Mouse (Mus musculus): ENCODE measurements at regions not wholly inside any gene's neighbourhood (a gene's known extent, or its start where the extent isn't known, plus 50 kb on each side); places are given as distances from the start of the nearest gene placed in this dataset.
A peak's percentile ranks its signal among the peaks of the same experiment; 100 is the strongest.

DNA sequence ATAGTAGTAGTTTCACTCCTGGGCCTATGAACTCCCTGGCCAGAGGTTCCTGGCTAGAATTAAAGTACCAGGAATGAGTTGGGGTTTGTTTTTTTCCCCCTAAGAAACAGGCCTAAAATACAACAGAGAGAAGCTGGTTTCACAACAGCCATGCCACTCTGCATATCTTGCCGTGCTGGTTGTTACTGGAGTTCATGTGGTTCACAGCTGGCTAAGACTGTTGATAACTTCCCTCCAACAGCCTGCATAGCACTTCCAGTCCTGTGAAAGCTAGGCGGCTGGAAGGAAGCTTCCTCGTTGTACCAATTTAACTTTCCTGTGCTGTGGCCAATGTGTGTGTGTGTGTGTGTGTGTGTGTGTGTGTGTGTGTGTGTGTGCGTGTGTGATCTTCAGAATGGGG lies 179.0 kb upstream of the Nabp1 start:
- peak; percentile 42 to 56; a peak in 2 of 4 replicates for ATAC-seq (replicated peaks in 1 of 2; ENCODE audit: insufficient read depth in 1 of 2, low FRiP score in 2 of 2, low TSS enrichment in 1 of 2, low read depth in 1 of 2, poor library complexity in 2 of 2, severe bottlenecking in 2 of 2)

DNA sequence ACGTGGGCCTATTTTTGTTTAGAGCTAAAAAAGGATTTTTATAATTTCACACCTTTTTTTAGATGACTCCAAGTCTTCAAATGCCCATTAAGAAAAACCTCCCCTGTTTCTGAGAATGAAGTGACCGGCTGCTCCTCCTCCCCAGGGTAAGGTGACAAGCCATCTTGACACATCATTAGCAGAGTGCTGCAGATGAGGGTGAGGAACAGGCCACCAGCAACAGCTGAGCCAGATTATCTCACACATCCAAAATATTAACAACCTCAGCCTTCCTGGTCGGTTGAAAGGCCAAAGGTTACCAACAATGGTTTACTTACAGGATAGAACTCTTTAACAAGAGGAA lies 172.4 kb upstream of the Nabp1 start:
- no peak for ATAC-seq (replicated peaks in 1 of 2; ENCODE audit: insufficient read depth in 1 of 2, low FRiP score in 2 of 2, low TSS enrichment in 1 of 2, low read depth in 1 of 2, poor library complexity in 2 of 2, severe bottlenecking in 2 of 2)

DNA sequence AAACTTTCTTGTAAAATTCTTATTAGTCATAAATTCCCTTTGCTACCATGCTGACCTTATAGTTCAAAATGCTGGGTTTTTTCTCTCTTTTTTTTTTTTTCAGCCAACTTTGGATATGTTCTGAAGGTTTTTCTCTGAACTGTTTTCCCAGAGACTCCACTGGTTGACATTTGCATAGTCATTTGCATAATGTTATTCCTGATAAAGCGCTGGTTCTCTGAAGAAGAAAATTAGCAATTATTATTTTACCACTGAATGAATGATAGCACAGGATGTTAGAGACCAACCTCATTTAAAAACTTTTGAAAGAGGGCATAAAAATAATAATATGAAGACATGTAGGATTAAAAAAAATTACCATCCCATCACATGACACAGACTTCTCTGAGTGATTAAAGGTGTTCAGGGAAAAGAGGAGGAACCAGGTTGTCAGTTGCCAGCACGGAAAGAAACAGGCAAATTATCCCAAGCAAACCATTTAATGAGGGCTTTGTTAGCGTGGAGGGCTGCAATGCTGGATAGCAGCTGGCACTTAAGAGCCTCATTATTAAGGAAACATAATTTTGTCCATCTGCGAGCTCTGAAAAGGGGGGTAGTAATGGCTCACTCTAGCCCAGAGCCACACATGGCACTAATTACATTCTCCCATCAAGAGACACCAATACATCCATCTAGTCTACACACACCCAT lies 171.9 kb upstream of the Nabp1 start:
- no peak for ATAC-seq (replicated peaks in 1 of 2; ENCODE audit: insufficient read depth in 1 of 2, low FRiP score in 2 of 2, low TSS enrichment in 1 of 2, low read depth in 1 of 2, poor library complexity in 2 of 2, severe bottlenecking in 2 of 2)

DNA sequence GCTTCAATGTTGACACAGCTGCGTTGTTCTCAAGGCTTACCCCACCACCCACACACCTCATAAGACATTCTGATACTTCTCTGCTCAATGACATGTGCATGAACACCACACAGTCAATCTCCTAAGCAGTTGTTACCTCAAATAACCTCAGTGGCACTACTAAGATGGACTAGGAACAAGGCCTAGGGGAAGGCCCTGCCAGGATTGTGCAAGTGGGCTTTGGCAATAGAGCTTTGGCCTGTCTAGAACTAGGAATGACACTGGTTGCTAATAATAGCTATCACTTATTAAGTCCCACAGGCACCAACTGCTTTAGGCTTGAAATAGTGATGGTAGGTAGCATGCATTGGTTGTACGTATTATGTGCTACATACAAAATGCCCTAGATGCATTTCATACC lies 169.7 kb upstream of the Nabp1 start:
- ATAC-seq (replicated peaks in 1 of 2; ENCODE audit: insufficient read depth in 1 of 2, low FRiP score in 2 of 2, low TSS enrichment in 1 of 2, low read depth in 1 of 2, poor library complexity in 2 of 2, severe bottlenecking in 2 of 2), result no peak

DNA sequence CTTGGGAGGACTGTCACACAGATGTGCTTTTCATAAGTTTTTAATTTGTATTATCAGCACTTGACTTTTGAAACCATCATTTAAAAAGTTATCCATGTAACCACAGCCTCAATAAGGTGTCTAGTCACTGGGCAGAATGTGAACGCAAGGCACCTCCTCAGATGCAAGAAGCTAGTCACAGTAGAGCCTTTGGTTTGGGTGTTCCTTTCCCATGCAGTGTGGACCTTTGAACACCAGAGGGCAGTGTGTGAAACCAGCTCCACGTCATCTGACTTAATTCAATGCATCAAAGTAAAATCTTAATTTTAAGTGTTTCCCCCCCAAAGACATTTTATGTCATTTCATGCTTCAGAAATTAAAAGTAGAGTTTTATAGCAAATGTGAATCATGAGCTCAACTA lies 166.2 kb upstream of the Nabp1 start:
- peak; percentile 73 to 81 for ATAC-seq (replicated peaks in 1 of 2; ENCODE audit: insufficient read depth in 1 of 2, low FRiP score in 2 of 2, low TSS enrichment in 1 of 2, low read depth in 1 of 2, poor library complexity in 2 of 2, severe bottlenecking in 2 of 2)

DNA sequence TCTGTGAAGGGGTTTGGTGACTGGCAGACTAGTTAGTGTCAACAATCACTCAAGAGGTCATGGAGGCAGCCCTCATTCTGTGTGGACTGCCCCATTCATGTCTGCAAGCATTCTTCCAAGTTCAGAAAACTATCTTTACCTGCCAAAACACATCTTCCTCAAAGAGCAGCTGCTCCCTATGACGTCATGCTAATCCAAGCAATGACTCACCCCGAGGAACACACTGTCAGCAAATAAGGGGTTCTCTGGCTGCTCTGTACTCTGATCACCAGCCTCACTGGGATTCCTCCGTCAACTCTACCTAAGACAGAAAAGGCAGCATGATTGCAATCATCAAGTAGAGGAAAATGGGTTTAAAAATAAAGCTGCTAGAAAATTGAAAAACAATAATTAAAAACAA lies 165.4 kb upstream of the Nabp1 start:
- ATAC-seq (replicated peaks in 1 of 2; ENCODE audit: insufficient read depth in 1 of 2, low FRiP score in 2 of 2, low TSS enrichment in 1 of 2, low read depth in 1 of 2, poor library complexity in 2 of 2, severe bottlenecking in 2 of 2), result no peak

DNA sequence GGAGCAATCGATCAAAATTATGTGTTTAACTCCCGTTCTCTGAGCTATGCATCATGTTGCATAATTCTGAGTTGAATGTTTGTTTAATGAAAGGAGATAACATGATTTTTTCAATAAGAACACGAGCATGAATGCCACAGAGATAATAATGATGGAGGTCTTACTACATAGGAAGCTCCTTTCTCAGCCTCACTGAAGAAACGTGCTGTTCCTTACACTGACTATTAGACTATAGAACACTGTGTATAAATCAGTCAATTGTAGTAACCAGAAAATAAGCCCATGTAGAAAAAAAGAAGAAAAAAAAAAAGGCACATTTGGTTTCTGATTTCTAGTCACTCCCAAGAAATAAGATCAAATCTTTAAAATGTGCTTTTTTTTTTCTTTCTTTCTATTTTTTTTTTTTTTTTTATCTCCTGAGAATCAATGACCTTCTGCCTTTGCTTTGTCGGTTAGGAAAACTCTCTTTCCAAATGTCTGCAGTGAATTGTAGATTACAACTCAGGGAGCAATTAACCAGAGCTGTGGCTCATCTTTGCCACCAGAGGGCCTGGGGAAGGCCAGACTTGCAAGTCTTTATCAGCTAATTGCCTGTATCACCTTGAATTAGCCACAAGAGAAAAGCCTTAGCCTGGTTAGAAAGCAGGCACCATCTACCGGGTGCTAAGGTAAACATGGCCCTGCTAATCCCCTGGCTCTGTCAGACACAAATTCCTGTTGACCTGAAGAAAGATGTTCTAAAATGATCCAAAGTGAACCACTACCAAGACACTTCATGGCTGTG lies 160.5 kb upstream of the Nabp1 start:
- ATAC-seq (replicated peaks in 1 of 2; ENCODE audit: insufficient read depth in 1 of 2, low FRiP score in 2 of 2, low TSS enrichment in 1 of 2, low read depth in 1 of 2, poor library complexity in 2 of 2, severe bottlenecking in 2 of 2), result no peak

DNA sequence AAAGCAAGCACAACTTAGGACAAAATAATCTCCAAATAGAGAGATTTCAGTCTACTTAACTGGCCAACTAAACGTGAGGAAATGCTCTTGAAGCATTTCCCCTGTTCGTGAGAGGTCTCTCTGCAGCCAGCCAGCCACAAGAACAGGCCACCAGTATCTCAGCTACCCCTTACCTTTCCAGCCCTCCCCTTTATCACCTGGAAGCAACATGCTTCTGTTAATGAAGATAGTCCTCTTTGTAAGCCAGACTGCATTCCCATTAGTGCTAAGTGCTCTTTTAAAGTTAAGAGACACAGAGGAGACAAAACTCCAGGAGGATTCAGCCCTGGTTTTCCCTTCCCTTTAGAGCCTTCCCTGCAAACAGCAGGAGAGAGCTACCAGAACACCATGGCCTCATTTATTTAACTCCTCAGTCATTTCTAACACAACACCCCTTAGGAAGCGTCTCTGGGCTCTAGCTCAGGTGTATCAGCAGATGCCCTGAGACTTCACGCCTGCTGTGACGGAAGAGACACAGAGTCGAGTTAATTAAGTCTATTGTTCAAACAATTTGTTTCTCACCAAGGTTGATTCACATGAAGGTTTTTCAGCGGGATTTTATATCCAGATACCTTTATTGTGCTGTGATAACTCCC lies 157.8 kb upstream of the Nabp1 start:
- ATAC-seq (replicated peaks in 1 of 2; ENCODE audit: insufficient read depth in 1 of 2, low FRiP score in 2 of 2, low TSS enrichment in 1 of 2, low read depth in 1 of 2, poor library complexity in 2 of 2, severe bottlenecking in 2 of 2), result no peak

DNA sequence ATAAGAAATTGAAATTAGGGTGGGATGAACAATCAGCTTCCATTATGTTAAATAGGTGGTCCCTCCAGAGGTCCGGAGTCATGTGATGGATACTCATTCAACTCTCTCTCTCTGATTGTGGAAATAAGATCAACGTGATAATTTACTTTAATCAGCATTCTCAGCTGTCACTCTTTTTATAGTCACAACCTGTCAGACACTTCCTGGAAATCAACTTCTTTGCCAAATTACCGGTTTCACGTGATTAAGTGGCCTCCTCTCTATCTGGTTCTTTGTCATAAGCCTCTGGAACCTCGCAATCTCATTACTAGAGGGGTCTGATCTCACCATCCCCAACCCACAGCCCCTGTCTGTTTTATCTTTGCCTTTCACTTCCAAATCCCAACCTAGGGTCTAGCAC lies 155.6 kb upstream of the Nabp1 start:
- no peak for ATAC-seq (replicated peaks in 1 of 2; ENCODE audit: insufficient read depth in 1 of 2, low FRiP score in 2 of 2, low TSS enrichment in 1 of 2, low read depth in 1 of 2, poor library complexity in 2 of 2, severe bottlenecking in 2 of 2)

DNA sequence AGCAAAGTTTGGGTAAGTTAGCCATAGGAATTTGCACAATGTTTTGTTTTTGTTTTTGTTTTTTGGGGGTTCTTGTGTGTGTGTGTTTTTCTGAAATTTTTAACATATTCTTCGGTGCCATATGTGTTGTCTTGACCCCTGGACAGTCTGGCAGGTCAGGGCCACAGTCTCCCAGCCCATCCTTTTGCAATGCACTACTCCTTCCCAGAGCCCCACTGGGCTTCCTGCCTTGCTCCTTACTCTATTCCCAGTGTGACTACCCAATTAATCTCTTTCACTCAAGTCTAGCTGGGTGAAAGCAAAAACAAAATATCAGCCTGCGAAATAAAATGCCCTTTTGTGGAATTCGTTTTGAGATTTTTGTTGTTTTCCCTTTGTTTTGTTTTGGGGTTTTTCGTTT lies 154.6 kb upstream of the Nabp1 start:
- no peak for ATAC-seq (replicated peaks in 1 of 2; ENCODE audit: insufficient read depth in 1 of 2, low FRiP score in 2 of 2, low TSS enrichment in 1 of 2, low read depth in 1 of 2, poor library complexity in 2 of 2, severe bottlenecking in 2 of 2)

DNA sequence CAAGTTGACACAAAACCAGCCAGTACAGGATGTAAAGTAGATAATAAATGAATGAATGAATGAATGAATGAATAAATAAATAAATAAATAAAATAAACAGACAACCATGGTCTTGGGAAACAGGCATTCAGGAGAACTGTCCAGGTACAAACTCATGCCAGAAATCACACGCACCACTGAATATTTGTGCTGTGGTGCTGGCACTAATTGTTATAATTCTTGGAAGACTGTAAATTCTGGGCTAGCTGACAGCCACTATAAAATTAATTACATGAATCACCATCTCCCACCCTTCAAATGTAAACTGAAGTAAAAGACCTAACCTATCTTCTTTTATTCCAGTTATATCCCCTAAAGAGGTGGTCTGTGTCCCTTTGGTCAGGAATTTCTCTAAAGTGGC lies 151.6 kb upstream of the Nabp1 start:
- no peak for ATAC-seq (replicated peaks in 1 of 2; ENCODE audit: insufficient read depth in 1 of 2, low FRiP score in 2 of 2, low TSS enrichment in 1 of 2, low read depth in 1 of 2, poor library complexity in 2 of 2, severe bottlenecking in 2 of 2)

DNA sequence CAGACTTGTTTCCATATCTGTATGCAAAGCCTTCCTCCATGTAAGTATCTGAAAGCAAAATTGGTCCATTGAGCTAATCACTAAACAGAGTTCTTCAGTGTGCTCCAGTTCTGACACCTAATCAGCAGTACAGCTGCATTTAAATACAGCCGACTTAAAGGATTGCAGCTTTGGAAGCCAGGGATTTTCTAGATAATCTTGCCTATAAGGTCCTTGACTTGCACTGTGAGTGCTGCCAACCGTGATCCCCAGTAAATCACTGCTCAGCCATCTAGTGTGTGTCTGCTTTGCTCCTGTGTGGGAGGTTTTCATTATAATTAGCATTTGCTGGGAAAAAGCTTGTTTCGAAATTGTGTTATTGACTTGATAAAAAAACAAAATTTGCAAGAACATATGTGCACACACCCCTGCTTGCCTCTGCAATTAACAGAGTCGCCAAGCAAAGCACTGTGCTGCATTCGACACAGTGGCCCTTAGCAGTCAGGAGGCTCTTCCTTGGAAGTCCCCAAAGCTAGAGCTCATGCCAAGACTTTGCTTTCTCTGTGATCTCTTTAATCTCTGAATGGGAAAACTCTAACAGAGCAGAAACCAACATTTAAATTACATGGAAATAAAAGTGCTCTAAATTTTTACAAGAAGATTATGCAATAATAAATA lies 150.0 kb upstream of the Nabp1 start:
- no peak for ATAC-seq (replicated peaks in 1 of 2; ENCODE audit: insufficient read depth in 1 of 2, low FRiP score in 2 of 2, low TSS enrichment in 1 of 2, low read depth in 1 of 2, poor library complexity in 2 of 2, severe bottlenecking in 2 of 2)

DNA sequence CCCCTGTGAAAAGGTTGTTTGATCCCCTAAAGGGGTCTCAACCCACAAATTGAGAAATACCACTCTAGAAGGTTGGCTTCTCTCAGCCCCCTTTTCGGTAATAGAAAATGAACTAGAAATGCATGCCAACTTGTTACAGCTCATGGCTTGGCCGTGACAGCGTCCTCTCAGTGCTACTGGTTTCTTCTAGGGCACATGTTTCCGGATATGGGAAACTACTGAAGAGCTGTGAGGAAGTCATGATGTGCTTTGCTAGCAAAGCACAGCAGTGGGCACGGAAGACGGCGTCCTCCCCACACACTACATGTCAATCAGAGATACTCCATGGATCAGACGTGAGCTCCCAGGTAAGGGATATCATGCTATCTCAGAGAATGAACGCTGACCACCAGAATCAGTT lies 148.1 kb upstream of the Nabp1 start:
- ATAC-seq (replicated peaks in 1 of 2; ENCODE audit: insufficient read depth in 1 of 2, low FRiP score in 2 of 2, low TSS enrichment in 1 of 2, low read depth in 1 of 2, poor library complexity in 2 of 2, severe bottlenecking in 2 of 2), result peak; percentile 64 to 67

DNA sequence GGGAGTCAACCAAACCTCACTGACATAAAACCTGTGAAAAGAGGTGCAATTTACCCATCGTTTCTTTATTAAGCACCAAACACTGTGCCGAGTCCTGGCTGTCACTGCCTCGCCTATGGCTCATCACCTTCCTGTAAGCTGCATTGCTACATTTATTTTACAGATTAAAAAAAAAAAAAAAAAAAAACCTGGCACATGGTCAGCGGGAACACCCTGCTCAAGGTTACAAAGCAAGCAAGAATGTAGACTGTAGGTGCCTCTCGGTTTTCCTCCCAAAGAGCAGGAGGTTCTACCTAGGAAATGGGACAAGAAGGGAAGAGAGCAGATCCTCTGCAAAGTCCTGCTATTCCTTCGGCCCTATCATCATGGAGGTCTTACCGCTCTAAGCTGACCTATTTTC lies 146.9 kb upstream of the Nabp1 start:
- ATAC-seq (replicated peaks in 1 of 2; ENCODE audit: insufficient read depth in 1 of 2, low FRiP score in 2 of 2, low TSS enrichment in 1 of 2, low read depth in 1 of 2, poor library complexity in 2 of 2, severe bottlenecking in 2 of 2), result no peak

DNA sequence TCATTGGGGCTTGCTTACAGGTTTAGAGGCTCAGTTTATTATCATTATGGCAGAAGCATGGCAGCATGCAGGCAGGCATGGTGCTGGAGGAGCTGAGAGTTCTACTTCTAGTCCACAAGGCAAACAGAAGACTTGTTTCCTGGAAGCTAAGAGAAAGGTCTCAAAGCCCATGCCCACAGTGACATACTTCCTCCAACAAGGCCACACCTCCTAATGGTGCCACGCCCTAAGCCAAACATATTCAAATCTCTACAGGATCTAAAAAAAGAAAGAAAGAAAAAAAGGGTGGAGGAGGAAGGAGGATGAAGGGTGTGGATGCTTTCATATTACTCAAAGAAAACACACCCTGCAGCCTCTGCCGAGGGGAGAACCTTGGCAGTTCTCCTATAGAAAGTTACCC lies 146.3 kb upstream of the Nabp1 start:
- no peak for ATAC-seq (replicated peaks in 1 of 2; ENCODE audit: insufficient read depth in 1 of 2, low FRiP score in 2 of 2, low TSS enrichment in 1 of 2, low read depth in 1 of 2, poor library complexity in 2 of 2, severe bottlenecking in 2 of 2)

DNA sequence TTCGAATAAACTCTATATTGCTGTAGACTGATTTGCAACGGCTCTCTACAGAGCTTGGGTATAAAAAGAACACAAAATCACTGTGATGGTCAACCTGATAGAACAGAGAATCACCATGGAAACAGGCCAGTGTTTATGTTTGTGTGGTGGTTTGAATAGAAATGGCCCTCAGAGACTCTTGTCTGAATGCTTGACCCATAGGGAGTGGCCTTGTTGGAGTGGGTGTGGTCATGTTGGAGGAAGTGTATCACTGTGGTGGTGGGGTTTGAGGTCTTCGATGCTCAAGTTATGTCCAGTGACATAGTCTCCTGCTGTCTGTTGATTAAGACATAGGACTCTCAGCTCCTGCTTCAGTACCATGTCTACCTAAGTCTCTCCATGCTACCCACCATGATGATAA lies 144.8 kb upstream of the Nabp1 start:
- ATAC-seq (replicated peaks in 1 of 2; ENCODE audit: insufficient read depth in 1 of 2, low FRiP score in 2 of 2, low TSS enrichment in 1 of 2, low read depth in 1 of 2, poor library complexity in 2 of 2, severe bottlenecking in 2 of 2), result no peak

DNA sequence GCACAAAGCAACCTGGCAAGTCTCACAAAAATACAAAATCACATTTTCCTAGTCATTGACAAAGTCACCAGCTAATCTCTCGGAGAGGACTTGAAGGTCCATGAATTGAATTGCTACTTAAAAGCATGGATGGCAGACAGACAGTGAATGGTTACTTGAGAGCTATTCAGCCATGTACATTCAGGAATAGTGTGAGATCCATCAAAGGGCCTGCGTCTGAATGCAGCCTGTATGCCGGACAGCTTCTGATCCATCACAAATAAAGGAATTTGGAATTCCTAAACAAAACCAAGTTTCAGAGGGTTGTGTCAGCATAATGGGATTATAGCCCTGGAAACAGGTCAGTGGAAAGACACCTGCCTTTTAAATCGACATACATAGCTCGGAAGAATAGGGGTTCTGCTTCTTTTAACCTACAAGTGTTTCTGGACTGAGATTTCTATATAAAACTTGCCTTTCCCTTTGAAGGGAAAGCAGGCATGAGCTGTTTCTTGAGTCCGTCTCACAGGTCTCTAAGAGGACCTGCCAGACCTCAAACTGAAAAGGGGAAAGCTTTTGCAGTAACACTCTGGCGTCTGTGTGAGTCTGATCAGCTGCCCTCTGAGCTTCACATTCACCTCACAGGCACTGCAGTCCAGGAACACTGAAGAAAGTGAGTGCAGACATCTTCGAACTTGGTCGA lies 144.1 kb upstream of the Nabp1 start:
- no peak for ATAC-seq (replicated peaks in 1 of 2; ENCODE audit: insufficient read depth in 1 of 2, low FRiP score in 2 of 2, low TSS enrichment in 1 of 2, low read depth in 1 of 2, poor library complexity in 2 of 2, severe bottlenecking in 2 of 2)

DNA sequence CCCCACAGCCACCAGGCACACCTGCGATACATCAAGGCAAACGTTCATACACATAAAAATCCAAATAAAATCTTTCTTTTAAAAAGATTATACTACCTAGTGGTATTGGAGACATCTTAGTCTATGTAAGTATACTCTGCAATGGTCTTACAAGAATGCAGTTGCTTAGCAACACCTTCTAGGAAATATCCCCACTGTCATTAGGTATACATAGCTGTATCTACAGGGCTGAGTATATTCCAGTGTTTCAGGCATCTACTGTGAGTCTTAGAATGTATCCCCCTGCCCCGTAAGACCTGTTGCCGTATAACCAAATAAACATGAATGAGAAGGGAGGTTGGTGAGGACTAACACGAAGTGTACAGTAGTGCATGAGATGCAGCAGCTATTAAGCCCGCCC lies 142.8 kb upstream of the Nabp1 start:
- no peak for ATAC-seq (replicated peaks in 1 of 2; ENCODE audit: insufficient read depth in 1 of 2, low FRiP score in 2 of 2, low TSS enrichment in 1 of 2, low read depth in 1 of 2, poor library complexity in 2 of 2, severe bottlenecking in 2 of 2)

Measured in hematopoietic stem cell, adult 5-6 weeks (primary cell).